Mouse (Mus musculus): ENCODE data around the gene Stx18. TPM values are rescaled to one million over a fixed set of nuclear protein-coding genes. Genes with fewer than 3 reads are reported as not detected.

Gene Stx18
- 38.6 and 39.1 TPM in 2 replicates for polyA plus RNA-seq (2015; fragmentation: Nextera tagmentation; extraction: Ambion mirVana)

- Histone ChIP-seq H3K4me1 (replicated peaks; ENCODE audit: control insufficient read depth, insufficient read depth, low read length) (peaks cover 15% of the 10 kb centered on the region), H3K9me3 (ENCODE audit: control insufficient read depth, low read length) (no peaks in the 10 kb centered on the region), H3K4me2 (ENCODE audit: low read length) (peak within 1 kb of the TSS; percentile 93), H3K27me3 (replicated peaks; ENCODE audit: control insufficient read depth, insufficient read depth, low read length) (0 out of 2 replicates have a peak, but pooled peaks cover 2% of the 10 kb centered on the region), H3K9ac (replicated peaks; ENCODE audit: low read depth, low read length) (peak within 1 kb of the TSS; percentile 94), H3K36me3 (ENCODE audit: control insufficient read depth, insufficient read depth) (no peaks in the 10 kb centered on the region), H3K4me3 (replicated peaks; ENCODE audit: low read length) (peak within 1 kb of the TSS; percentile 99), H3K27ac (ENCODE audit: low read length) (peak within 1 kb of the TSS; percentile 71)
- WGBS = under 1% methylated on average over 57 of the region's 57 CpGs
- peak; percentile 98 for ATAC-seq
Measured at GRCm38 (mm10) chr5:38038710-38039592, at the start of gene Stx18. TSS of gene Stx18 (plus strand) at chr5:38038742.

- H3K27ac ChIP-seq (ENCODE audit: low read length) = no peak overlapping the region
- H3K9me3 ChIP-seq (ENCODE audit: control insufficient read depth, low read length) = no peaks in the 10 kb centered on the region
- ATAC-seq = no peak
- no peak overlapping the region for H3K4me2 ChIP-seq (ENCODE audit: low read length)
- H3K4me3 ChIP-seq (replicated peaks; ENCODE audit: low read length) = no peak overlapping the region
- WGBS = 89% methylated on average over 5 of the region's 5 CpGs
- H3K4me1 ChIP-seq (replicated peaks; ENCODE audit: control insufficient read depth, insufficient read depth, low read length) = no peaks in the 10 kb centered on the region
- H3K9ac ChIP-seq (replicated peaks; ENCODE audit: low read depth, low read length) = no peak overlapping the region
- H3K27me3 ChIP-seq (replicated peaks; ENCODE audit: control insufficient read depth, insufficient read depth, low read length) = no peaks in the 10 kb centered on the region
- H3K36me3 ChIP-seq (ENCODE audit: control insufficient read depth, insufficient read depth) = no peaks in the 10 kb centered on the region
Measured at GRCm38 (mm10) chr5:37992346-37992745, 46.2 kb upstream of the Stx18 start.

GRCm38 (mm10) chr5:37998805-37999204 lies 39.7 kb upstream of the Stx18 start:
- Histone ChIP-seq H3K4me2 (ENCODE audit: low read length) (no peak overlapping the region), H3K9ac (replicated peaks; ENCODE audit: low read depth, low read length) (no peak overlapping the region), H3K27ac (ENCODE audit: low read length) (no peak overlapping the region), H3K27me3 (replicated peaks; ENCODE audit: control insufficient read depth, insufficient read depth, low read length) (no peaks in the 10 kb centered on the region), H3K4me1 (replicated peaks; ENCODE audit: control insufficient read depth, insufficient read depth, low read length) (no peaks in the 10 kb centered on the region), H3K4me3 (replicated peaks; ENCODE audit: low read length) (no peak overlapping the region), H3K9me3 (ENCODE audit: control insufficient read depth, low read length) (no peaks in the 10 kb centered on the region), H3K36me3 (ENCODE audit: control insufficient read depth, insufficient read depth) (no peaks in the 10 kb centered on the region)
- no peak for ATAC-seq
- WGBS = 50% methylated on average over 2 of the region's 2 CpGs

- H3K4me2 ChIP-seq (ENCODE audit: low read length) = no peak overlapping the region
- H3K36me3 ChIP-seq (ENCODE audit: control insufficient read depth, insufficient read depth) = no peaks in the 10 kb centered on the region
- ATAC-seq = no peak
- 10% methylated on average over 4 of the region's 4 CpGs for WGBS
- H3K4me3 ChIP-seq (replicated peaks; ENCODE audit: low read length) = no peak overlapping the region
- H3K9me3 ChIP-seq (ENCODE audit: control insufficient read depth, low read length) = no peaks in the 10 kb centered on the region
- H3K4me1 ChIP-seq (replicated peaks; ENCODE audit: control insufficient read depth, insufficient read depth, low read length) = no peaks in the 10 kb centered on the region
- no peak overlapping the region for H3K9ac ChIP-seq (replicated peaks; ENCODE audit: low read depth, low read length)
- H3K27ac ChIP-seq (ENCODE audit: low read length) = no peak overlapping the region
- H3K27me3 ChIP-seq (replicated peaks; ENCODE audit: control insufficient read depth, insufficient read depth, low read length) = no peaks in the 10 kb centered on the region
Measured at GRCm38 (mm10) chr5:38002573-38002972, 36.0 kb upstream of the Stx18 start.

GRCm38 (mm10) chr5:38004746-38005145 lies 33.8 kb upstream of the Stx18 start:
- no peak for ATAC-seq
- WGBS = 86% methylated on average over 5 of the region's 5 CpGs

GRCm38 (mm10) chr5:38006415-38007347 lies 31.9 kb upstream of the Stx18 start:
- ATAC-seq = no peak
- no peaks in the 10 kb centered on the region for H3K36me3 ChIP-seq (ENCODE audit: control insufficient read depth, insufficient read depth)
- H3K9ac ChIP-seq (replicated peaks; ENCODE audit: low read depth, low read length) = no peak overlapping the region
- no peaks in the 10 kb centered on the region for H3K9me3 ChIP-seq (ENCODE audit: control insufficient read depth, low read length)
- WGBS = 44% methylated on average over 17 of the region's 17 CpGs
- H3K4me2 ChIP-seq (ENCODE audit: low read length) = no peak overlapping the region
- H3K27ac ChIP-seq (ENCODE audit: low read length) = no peak overlapping the region
- no peaks in the 10 kb centered on the region for H3K4me1 ChIP-seq (replicated peaks; ENCODE audit: control insufficient read depth, insufficient read depth, low read length)
- H3K27me3 ChIP-seq (replicated peaks; ENCODE audit: control insufficient read depth, insufficient read depth, low read length) = no peaks in the 10 kb centered on the region
- H3K4me3 ChIP-seq (replicated peaks; ENCODE audit: low read length) = no peak overlapping the region

More at GRCm38 (mm10) chr5:38004746-38005145, 33.8 kb upstream of the Stx18 start:
- Histone ChIP-seq H3K27ac (ENCODE audit: low read length) (no peak overlapping the region), H3K9me3 (ENCODE audit: control insufficient read depth, low read length) (no peaks in the 10 kb centered on the region), H3K27me3 (replicated peaks; ENCODE audit: control insufficient read depth, insufficient read depth, low read length) (no peaks in the 10 kb centered on the region), H3K9ac (replicated peaks; ENCODE audit: low read depth, low read length) (no peak overlapping the region), H3K36me3 (ENCODE audit: control insufficient read depth, insufficient read depth) (no peaks in the 10 kb centered on the region), H3K4me2 (ENCODE audit: low read length) (no peak overlapping the region), H3K4me3 (replicated peaks; ENCODE audit: low read length) (no peak overlapping the region), H3K4me1 (replicated peaks; ENCODE audit: control insufficient read depth, insufficient read depth, low read length) (no peaks in the 10 kb centered on the region)

- no peaks in the 10 kb centered on the region for H3K27me3 ChIP-seq (replicated peaks; ENCODE audit: control insufficient read depth, insufficient read depth, low read length)
- no peak overlapping the region for H3K4me3 ChIP-seq (replicated peaks; ENCODE audit: low read length)
- no peak for ATAC-seq
- H3K4me2 ChIP-seq (ENCODE audit: low read length) = no peak overlapping the region
- H3K9ac ChIP-seq (replicated peaks; ENCODE audit: low read depth, low read length) = no peak overlapping the region
- no peak overlapping the region for H3K27ac ChIP-seq (ENCODE audit: low read length)
- 87% methylated on average over 4 of the region's 4 CpGs for WGBS
- no peaks in the 10 kb centered on the region for H3K4me1 ChIP-seq (replicated peaks; ENCODE audit: control insufficient read depth, insufficient read depth, low read length)
- H3K36me3 ChIP-seq (ENCODE audit: control insufficient read depth, insufficient read depth) = no peaks in the 10 kb centered on the region
- H3K9me3 ChIP-seq (ENCODE audit: control insufficient read depth, low read length) = no peaks in the 10 kb centered on the region
Measured at GRCm38 (mm10) chr5:38009071-38009470, 29.5 kb upstream of the Stx18 start.

- no peak overlapping the region for H3K4me2 ChIP-seq (ENCODE audit: low read length)
- 31% methylated on average over 3 of the region's 3 CpGs for WGBS
- no peak overlapping the region for H3K4me3 ChIP-seq (replicated peaks; ENCODE audit: low read length)
- no peaks in the 10 kb centered on the region for H3K36me3 ChIP-seq (ENCODE audit: control insufficient read depth, insufficient read depth)
- H3K9ac ChIP-seq (replicated peaks; ENCODE audit: low read depth, low read length) = no peak overlapping the region
- H3K27me3 ChIP-seq (replicated peaks; ENCODE audit: control insufficient read depth, insufficient read depth, low read length) = no peaks in the 10 kb centered on the region
- no peaks in the 10 kb centered on the region for H3K9me3 ChIP-seq (ENCODE audit: control insufficient read depth, low read length)
- ATAC-seq = no peak
- no peaks in the 10 kb centered on the region for H3K4me1 ChIP-seq (replicated peaks; ENCODE audit: control insufficient read depth, insufficient read depth, low read length)
- H3K27ac ChIP-seq (ENCODE audit: low read length) = no peak overlapping the region
Measured at GRCm38 (mm10) chr5:38014916-38015315, 23.6 kb upstream of the Stx18 start.

- Histone ChIP-seq H3K4me1 (replicated peaks; ENCODE audit: control insufficient read depth, insufficient read depth, low read length) (no peaks in the 10 kb centered on the region), H3K9me3 (ENCODE audit: control insufficient read depth, low read length) (no peaks in the 10 kb centered on the region), H3K27ac (ENCODE audit: low read length) (no peak overlapping the region), H3K4me2 (ENCODE audit: low read length) (no peak overlapping the region), H3K27me3 (replicated peaks; ENCODE audit: control insufficient read depth, insufficient read depth, low read length) (no peaks in the 10 kb centered on the region), H3K9ac (replicated peaks; ENCODE audit: low read depth, low read length) (no peak overlapping the region), H3K4me3 (replicated peaks; ENCODE audit: low read length) (no peak overlapping the region), H3K36me3 (ENCODE audit: control insufficient read depth, insufficient read depth) (no peaks in the 10 kb centered on the region)
- 81% methylated on average over 3 of the region's 3 CpGs for WGBS
- no peak for ATAC-seq
Measured at GRCm38 (mm10) chr5:38016945-38017344, 21.6 kb upstream of the Stx18 start.
